Mouse (Mus musculus) cerebral cortex, adult 2 months (tissue): ENCODE measurements around the gene Fbxl16.

Source experiments
- WGBS: fragments of 180-500 bp; shearing (Covaris S2); methylation state at CpG from one replicate; pipeline ENCODE4 v1.1.7; 2018; 5-methylcytosine and 5-hydroxymethylcytosine counted together

The Fbxl16 gene

DNA sequence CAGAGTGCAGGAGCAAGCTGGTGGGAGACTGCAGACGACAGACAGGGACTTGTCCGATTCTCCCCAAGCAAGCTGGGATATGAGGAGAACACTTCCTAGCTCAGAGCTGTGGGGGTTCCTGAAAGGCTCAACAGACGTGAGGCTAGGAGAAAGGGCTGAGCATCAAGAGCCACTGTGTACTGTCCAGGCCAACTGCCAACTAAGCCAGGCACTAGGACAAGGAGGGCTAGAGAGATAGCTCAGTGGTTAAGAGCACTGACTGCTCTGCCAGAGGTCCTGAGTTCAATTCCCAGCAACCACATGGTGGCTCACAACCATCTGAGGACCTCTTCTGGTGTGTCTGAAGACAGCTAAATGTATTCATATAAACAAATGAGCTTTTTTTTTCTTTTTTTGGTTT, 33.6 kb downstream of the Fbxl16 start:
- WGBS: 56% methylated on average over 3 of the region's 3 CpGs

DNA sequence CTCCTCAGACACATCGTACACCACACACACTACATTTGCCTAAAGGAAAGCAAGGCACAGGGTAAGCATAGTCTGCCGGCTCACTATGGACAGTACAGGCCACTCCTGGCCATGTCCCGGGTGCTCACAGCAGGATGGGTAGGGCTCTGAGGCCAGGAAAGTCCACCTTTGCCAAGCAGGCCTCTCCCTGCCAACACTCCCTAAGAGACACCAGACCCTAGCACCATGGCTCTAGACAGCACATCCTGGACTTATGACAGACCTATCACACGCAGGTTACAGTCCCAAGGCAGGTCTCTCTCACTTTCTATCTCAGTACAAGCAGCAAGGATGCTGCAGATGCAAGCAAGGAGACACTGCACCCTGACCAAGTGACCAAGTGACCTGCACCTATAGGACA, 34.2 kb downstream of the Fbxl16 start:
- 88% methylated on average over 4 of the region's 4 CpGs for WGBS

DNA sequence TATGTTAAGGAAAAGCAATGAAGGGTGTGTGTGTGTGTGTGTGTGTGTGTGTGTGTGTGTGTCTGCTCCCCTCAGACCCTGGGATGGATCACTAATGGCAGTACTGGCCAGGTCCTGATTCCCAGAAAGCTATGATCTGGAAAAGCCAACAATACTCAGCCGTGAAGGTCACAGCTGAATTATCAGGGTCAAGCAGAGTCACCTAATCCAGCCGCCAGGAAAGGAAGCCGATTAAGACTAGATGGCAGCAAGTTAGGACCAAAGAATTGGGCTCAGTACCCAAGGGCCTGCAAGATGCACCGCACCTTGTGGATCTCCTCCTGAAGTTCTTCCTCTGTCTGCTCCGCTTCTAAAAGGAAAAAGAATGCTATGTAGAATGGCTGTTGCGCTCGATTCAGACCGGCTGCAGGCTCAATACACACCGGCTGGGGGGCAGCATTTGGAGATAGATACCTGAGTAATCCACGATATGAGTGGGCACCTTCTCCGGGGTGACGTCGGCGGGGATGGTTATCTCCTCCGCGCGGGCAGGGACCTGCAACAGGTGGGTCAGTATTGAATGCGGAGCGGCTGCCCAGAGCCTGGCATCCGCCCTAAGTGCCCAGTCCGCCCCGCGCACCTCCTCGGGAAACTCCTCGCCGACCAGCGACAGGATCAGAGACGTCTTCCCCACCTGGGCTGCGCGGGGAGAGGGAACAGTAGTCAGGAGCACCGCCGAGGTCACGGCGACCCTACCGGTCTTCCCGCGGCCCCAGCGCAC, 34.9 kb downstream of the Fbxl16 start:
- WGBS: 1% methylated on average over 38 of the region's 38 CpGs

DNA sequence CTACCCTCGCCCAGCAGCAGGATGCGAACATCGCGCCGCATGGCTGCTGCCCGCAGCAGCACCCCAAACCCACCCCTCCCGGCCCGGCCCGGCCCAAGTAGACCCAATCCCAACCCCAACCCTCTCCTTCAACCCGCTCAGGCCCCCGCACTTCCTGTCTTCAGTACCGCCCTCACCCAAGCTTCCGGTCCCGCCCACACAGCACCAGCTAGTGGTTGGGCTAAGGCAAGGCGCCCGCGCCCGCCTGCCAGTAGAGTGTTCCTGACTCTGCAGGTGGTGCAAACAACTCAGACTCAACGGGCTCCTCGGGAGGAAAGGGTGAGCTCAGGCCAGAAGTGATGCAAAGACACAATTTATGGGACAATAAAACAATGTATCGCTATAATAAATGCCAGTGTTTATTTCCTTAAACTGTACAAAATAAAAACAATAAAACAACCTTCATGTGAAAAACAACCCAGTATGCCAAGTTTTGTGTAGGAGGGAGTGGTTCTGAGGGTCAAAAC, 35.6 kb downstream of the Fbxl16 start, which contains the start of gene Rhot2:
TSS of gene Rhot2 (minus strand) at position 456 of the 506 bp plus-strand sequence.
- WGBS: under 1% methylated on average over 21 of the region's 21 CpGs

DNA sequence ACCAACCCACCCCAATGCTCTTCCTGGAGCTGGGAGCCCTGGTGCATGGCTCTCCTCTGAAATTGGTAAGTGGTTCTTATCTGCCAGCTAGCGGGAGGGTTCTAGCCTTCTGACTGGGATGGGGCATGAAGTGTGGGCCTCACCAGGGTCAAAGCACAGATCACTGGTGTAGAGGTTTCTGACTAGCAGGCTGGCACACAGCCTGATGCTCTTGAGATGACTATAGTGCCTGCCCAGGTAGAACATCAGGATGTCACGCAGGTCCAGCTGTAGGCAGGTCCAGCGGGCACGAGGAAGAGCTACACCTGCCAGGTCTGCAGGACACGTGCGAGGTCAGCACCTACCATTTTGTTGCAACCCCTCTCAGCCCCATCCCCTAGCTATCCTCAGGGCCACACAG, 51.3 kb downstream of the Fbxl16 start:
- 91% methylated on average over 6 of the region's 6 CpGs for WGBS

DNA sequence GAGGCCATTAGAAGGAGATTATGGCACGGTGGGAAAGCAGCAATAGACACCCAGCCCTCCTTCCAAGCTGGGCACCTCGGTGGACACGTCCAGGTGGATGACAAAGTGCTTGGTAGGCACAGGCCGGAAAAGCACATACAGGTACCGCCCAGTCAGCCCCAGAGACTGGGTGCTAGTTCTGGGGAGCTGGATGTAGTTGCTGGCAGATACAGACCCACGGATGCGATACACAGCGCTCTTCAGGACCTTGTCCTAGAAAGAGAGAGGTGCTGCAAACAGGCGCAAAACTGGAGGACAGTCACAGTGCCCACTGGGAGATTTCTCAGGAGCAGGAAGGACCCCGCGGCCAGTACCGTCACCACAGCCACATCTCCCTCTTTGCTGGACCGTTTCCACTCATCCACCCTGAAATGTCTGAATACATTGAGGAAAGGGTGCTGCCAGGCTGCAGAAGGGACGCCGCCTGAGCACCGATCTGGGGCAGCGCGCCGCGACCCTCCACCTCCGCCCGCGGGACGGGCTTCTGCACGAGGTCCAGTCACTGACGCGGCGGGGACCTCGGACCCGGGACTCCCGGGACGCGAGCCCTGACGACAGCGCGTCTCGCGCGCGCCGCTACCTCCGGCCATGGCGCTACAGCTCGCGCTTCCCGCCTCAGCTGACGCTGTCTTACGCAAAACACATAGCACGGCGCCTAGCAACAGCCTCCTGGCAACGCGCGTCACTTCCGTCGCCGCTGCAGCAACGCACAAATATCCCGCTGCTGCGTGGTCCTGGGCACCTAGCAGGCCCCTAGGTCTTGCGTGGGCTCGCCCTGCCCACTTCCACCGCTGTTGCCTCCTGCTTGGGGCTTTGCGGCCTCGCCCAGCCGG, 52.2 kb downstream of the Fbxl16 start, which contains the start of gene Wdr90:
TSS of gene Wdr90 (minus strand) at position 670 of the 872 bp plus-strand sequence.
- WGBS: 2% methylated on average over 65 of the region's 65 CpGs

DNA sequence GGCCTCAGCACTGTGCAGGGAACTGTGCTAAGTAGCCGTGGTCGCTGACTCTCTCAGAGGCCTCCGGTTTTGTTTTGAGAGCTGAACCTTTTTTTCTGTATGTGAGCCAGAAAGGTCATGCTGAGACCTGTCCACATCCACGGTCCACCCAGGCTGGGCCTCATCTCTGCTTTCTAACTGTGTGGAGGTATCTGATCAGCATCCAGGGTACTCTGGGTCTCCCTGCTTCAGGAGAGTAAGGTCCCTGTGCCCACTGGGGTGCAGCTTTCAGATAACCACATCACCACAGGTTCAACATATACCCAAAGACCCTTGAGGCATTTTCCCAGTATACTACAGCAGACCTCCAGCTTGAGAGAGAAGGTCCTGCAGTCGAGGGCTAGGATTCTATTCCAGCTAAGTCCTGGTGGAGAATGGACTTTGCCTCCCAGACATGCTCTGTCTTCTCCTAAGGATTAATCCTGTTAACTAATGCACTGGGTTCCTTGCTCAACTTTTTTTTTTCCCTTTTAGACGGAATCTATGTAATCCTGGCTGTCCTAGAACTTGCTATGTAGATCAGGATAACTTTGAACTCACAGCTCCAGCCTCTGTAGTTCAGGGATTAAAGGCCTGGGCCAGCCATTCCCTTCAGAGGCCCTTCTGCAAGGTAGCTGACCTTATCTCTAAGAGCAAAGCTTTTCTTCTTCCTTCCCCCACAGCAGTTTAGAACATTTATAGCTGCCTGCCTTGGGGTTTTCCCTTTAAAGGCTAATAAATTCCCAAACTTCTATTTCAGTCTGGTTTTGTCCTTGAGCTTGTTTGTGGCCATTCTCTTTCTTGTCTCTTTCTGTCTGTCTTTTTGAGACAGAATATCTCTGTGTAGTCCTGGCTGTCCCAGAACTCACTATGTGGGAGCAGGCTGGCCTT, 53.1 kb downstream of the Fbxl16 start:
- 8% methylated on average over 6 of the region's 6 CpGs for WGBS

DNA sequence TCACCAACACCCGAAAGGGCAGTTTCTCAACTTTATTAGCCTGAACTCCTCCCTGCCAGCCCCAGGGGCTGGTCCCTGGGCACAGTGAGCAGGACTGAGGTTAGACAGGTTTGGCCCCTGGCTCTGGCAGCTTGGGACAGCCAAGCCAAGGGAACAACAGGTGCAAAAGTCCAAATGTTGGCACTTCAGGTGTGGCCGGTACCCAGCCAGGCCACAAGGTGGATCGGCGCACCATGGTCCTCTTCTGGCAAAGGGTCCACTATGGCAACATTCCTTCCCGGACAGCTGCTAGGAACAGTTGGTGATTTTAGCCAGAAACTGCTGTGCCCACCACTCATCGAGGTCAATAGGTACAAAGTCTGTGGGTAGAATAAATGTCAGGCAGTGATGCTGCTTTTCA, 54.8 kb downstream of the Fbxl16 start:
- 90% methylated on average over 6 of the region's 6 CpGs for WGBS

DNA sequence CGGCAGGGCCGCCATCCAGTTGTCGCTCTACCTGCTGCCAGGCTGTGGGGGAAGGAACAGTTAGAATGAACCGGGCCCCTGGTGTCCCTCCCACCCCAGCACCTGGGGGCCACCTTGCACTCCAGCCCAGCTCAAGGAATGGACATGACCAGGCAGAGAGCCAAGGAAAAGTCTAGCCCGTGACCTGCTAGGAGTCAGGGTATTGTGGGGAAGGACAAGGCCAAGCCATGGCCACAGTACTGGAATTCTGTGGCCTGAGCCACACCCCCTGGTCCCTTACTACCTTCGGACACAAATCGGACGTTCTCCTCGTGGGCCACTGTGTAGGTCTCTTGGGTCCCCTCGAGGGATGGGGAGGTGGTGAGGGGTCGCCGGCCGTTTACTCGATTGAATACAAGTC, 55.4 kb downstream of the Fbxl16 start:
- WGBS: 91% methylated on average over 14 of the region's 14 CpGs

DNA sequence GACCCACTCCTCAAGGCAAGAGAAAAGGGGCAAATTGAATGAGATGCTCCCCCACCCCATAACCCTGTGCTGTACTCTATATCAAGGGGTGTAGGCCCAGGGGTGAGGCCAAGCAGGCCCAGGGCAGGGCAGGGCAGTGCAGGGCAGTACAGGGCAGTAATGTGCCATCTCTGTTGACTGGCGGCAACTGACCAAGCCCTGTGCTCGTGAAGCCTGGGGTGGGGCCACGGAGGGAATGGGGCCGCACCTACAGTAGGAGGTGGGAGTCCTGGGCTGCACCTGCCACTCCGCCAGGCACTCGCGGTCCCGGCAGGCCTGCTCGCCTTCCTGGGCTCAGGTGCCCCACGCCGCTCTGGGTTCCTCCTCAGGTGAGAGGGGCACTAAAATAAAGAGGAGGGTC, 56.4 kb downstream of the Fbxl16 start:
- 92% methylated on average over 11 of the region's 11 CpGs for WGBS

DNA sequence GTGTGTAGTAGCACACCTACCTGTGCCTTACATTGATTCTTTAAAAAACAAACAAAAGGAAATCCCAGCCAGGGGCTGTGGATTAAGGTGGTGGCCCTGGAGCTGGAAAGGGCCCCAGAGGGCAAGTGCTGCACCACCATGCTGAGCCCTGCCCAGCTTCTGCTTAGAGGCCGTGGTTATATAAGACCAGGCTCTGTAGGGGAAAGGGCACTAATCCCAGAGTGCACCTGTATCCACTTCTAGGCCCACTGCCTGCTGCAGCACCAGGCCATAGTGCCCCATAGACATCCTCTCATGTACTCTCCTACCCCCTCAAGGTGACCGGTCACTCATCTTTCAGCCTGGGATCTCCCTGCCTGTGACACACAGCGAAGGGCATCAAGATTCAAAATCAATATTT, 57.3 kb downstream of the Fbxl16 start:
- 92% methylated on average over 3 of the region's 3 CpGs for WGBS

DNA sequence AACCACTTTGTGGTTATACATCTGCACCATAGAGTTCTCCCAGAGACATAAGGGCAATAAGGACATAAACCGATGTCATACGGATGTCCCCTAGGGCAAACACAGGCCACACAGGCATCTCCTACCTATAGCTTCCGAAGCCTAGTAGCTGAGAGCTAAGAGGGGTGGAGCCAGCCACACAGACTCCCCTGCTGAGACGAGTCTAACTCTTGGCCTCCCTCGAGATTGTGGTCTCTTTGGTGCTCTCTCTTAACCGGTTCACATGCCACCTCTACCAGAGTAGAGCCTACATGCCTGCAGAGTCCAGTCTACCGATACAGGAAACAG, 58.6 kb downstream of the Fbxl16 start:
- 12% methylated on average over 7 of the region's 7 CpGs for WGBS

DNA sequence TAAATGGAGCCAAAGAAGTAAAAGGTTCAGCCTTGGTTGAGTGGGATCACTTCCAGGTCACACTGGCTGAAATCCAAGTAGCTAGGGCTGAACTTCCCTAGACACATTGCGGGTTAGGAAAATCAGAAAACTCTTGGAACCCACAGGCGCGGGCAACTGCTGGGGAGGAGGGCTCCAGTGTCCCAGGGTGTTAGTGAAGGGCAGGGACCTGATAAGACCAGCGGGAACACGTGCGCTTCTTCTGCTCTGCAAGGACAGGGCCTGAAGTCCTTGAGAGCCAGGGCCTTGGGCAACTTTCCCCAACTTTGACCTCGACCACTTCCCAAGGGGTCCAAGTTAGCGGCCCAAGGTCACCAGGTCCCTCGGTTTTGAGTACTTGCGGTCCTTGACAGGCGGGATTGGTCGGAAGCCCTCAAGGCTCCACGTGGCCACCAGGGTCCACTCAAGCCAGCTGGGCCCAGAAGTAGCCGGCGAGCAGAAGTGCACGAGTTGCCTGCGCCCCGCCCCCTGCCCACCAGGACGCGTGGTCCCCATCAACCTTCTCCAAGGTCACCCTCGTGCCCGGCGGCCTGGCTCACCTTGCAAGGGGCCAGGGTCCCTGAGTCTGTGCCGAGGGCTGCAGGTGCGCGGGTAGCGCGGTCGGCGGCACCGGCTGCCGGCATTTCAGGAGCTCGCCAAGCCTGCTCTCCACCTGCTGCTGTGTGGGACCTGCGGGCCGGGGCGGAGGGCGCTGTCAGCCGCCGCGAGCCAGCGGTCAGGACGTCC, 59.1 kb downstream of the Fbxl16 start:
- WGBS: under 1% methylated on average over 42 of the region's 42 CpGs

DNA sequence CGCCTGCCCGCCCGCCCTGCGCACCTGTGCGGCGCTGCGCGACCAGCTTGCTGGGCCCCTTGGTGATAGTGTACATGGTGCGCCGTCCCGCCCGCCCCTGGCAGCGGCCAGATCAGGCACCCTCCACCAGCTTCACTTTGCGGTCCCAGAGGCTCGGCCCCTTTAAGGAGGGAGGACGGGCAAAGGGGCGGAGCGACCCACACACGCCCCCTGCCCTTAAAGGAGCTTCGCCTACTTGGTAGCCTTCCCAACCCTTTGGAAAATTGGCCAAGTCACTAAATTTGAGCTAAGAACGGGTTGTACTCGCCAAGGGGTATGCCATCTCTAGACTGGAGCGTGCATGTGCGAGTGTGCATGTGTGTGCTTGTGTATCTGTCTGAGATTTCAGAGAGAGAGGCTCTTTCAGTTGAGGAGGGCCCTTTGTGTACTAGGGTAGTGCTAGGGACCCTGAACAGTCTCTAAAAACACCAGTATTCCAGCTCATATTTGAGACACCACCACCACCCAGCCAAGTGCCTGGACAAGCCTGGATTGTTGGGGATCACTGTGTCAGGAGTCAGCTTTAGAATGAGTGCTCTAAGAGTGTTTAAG, 59.8 kb downstream of the Fbxl16 start, which contains the start of gene Mcrip2:
TSS of gene Mcrip2 (minus strand) at position 164 of the 591 bp plus-strand sequence.
- WGBS: 0% methylated on average over 24 of the region's 24 CpGs

DNA sequence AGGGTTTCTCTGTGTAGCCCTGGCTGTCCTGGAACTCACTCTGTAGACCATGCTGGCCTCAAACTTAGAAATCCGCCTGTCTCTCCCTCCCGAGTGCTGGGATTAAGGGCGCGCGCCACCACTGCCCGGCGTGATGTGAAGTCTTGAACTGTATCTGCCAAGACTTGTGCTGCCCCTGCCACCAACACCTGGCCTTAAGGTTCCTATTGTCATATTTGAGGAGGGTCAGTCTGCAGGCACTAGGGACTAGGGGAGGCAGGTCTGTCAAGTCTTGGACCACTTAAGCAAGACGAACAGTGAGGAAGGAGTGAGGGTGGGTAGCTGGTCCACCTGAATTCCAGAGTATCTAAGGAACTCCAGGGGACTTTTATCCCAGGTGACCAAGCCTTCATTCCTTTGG, 60.6 kb downstream of the Fbxl16 start:
- WGBS: 90% methylated on average over 8 of the region's 8 CpGs

DNA sequence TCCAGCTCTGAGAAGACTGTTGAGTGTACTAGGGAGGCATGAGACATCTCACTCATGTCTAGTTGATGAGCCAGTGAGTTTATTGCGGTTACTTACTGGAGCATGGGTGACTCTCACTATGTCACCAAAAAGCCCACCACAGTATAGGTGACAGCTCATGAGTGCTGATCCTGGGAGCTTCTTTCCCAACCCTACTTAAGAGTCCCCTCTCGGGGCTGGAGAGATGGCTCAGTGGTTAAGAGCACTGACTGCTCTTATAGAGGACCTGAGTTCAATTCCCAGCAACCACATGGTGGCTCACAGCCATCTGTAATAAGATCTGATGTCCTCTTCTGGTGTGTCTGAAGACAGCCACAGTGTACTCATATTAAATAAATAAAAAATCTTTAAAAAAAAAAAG, 61.1 kb downstream of the Fbxl16 start:
- WGBS: 86% methylated on average over 2 of the region's 2 CpGs
